Comparison of ENCODE assay signal across 23 mouse cellular contexts in the genomic region with DNA sequence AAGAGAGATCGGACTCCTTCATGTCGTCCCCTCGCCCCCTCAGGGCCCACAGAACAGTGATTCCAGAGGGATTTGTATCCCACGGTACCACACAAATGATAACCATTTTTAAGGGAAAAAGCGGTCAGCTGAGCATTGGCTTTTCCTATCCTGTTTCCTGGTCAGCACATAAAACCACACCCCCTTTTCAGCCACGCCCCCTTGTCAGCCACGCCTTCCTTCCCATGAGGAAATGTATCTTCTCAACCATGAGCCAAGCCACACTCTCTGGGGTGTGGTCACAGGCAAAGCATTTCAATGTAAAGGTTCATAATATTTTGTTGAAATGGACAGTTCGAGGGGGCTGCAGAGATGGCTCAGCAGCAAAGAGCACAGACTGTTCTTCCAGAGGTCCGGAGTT.
"Had no signal": no experiment of that assay in that cellular context is flagged by ENCODE, and none has a peak within 500 bp of the region (broad histone marks: within the 10 kb centered on the region; RNA-seq: fewer than 3 reads in every experiment).

No protein-coding gene starts in this region.

- H3K36me3 ChIP-seq: hindbrain, embryonic 10.5 days; hindbrain, embryonic 12.5 days; intestine, embryonic 15.5 days; limb, embryonic 13.5 days; limb, embryonic 15.5 days; liver, embryonic 12.5 days had no signal

- DNase-seq: gastrocnemius, postnatal 14 days; heart, adult 2 months; heart, postnatal 4 days; kidney, adult 18-20 months; kidney, adult 8-10 months; kidney, postnatal 10 days; kidney, postnatal 25 days; kidney, postnatal 4 days; left cerebral cortex, postnatal 4 days had no signal

- H3K27ac ChIP-seq: heart, adult 2 months; hindbrain, embryonic 10.5 days; hindbrain, embryonic 12.5 days; hindbrain, embryonic 14.5 days; intestine, embryonic 15.5 days; layer of hippocampus, adult 2 months; liver, embryonic 12.5 days; liver, embryonic 14.5 days had no signal

- H3K27me3 ChIP-seq: heart, embryonic 13.5 days; heart, embryonic 15.5 days; hindbrain, embryonic 12.5 days; intestine, embryonic 15.5 days; limb, embryonic 13.5 days; liver, embryonic 12.5 days had no signal

- H3K4me3 ChIP-seq: heart, adult 2 months; heart, embryonic 13.5 days; heart, embryonic 15.5 days; hindbrain, embryonic 10.5 days; hindbrain, embryonic 12.5 days; intestine, embryonic 15.5 days; layer of hippocampus, adult 2 months; limb, embryonic 13.5 days; limb, embryonic 15.5 days; liver, embryonic 12.5 days had no signal

- H3K9ac ChIP-seq: heart, embryonic 13.5 days; heart, embryonic 15.5 days; hindbrain, embryonic 12.5 days; hindbrain, embryonic 14.5 days; intestine, embryonic 15.5 days; limb, embryonic 13.5 days; limb, embryonic 15.5 days; liver, embryonic 12.5 days; liver, embryonic 14.5 days had no signal

- H3K9me3 ChIP-seq: heart, embryonic 13.5 days; heart, embryonic 15.5 days; hindbrain, embryonic 10.5 days; hindbrain, embryonic 12.5 days; intestine, embryonic 15.5 days; limb, embryonic 13.5 days; limb, embryonic 15.5 days; liver, embryonic 12.5 days had no signal

- H3K4me2 ChIP-seq: heart, embryonic 11.5 days; hindbrain, embryonic 12.5 days; hindbrain, embryonic 14.5 days; intestine, embryonic 15.5 days; liver, embryonic 12.5 days had no signal

- ATAC-seq: inflammation-experienced regulatory T-cells, adult 6 months; intestine, embryonic 15.5 days; intestine, postnatal 0 days; liver, embryonic 12.5 days had no signal
